Mouse (Mus musculus) midbrain, embryonic 10.5 days (tissue): ENCODE results near the gene Scrn1. TPM values are rescaled to one million over a fixed set of nuclear protein-coding genes. Genes with fewer than 3 reads are reported as not detected.

Experiments
- DNase-seq: peaks from one replicate; pipeline ENCODE4 v3.0.0-alpha.2; 2017; ENCODE audit warnings: low spot score
- H3K27ac ChIP-seq: fragments of 300-500 bp; sonication (generic); replicated peaks from 2 replicates; pipeline ENCODE4 v1.5.1; 2016; ENCODE audit warnings: mild to moderate bottlenecking
- H3K27me3 ChIP-seq: fragments of 300-500 bp; sonication (generic); 2 replicates; pipeline ENCODE4 v1.6.1; 2016; ENCODE audit warnings: low read depth, mild to moderate bottlenecking; ENCODE audit not compliant: poor library complexity, severe bottlenecking
- H3K36me3 ChIP-seq: fragments of 300-500 bp; sonication (generic); 2 replicates; pipeline ENCODE4 v1.6.1; 2016; ENCODE audit warnings: mild to moderate bottlenecking, moderate library complexity
- H3K4me1 ChIP-seq: fragments of 300-500 bp; sonication (generic); 2 replicates; pipeline ENCODE4 v1.6.1; 2016
- H3K4me3 ChIP-seq: fragments of 300-500 bp; sonication (generic); 2 replicates; pipeline ENCODE4 v1.5.1; 2016; ENCODE audit warnings: mild to moderate bottlenecking, moderate library complexity
- H3K9me3 ChIP-seq: fragments of 300-500 bp; sonication (generic); replicated peaks from 2 replicates; pipeline ENCODE4 v1.6.1; 2016; ENCODE audit warnings: mild to moderate bottlenecking
- WGBS: fragments of 180-500 bp; shearing (Covaris S2); methylation state at CpG from one replicate; pipeline ENCODE4 v1.1.7; 2016; 5-methylcytosine and 5-hydroxymethylcytosine counted together
- polyA plus RNA-seq: library from polyadenylated mRNA; unstranded; fragments of >200 nt; fragmentation: Nextera tagmentation; extraction: Ambion mirVana; gene quantifications from 2 replicates; pipeline ENCODE4 v1.2.1, GENCODE M21; 2016

Scrn1 gene
- polyA plus RNA-seq, 1 experiment from 2014 or later: 47.7 TPM

DNA sequence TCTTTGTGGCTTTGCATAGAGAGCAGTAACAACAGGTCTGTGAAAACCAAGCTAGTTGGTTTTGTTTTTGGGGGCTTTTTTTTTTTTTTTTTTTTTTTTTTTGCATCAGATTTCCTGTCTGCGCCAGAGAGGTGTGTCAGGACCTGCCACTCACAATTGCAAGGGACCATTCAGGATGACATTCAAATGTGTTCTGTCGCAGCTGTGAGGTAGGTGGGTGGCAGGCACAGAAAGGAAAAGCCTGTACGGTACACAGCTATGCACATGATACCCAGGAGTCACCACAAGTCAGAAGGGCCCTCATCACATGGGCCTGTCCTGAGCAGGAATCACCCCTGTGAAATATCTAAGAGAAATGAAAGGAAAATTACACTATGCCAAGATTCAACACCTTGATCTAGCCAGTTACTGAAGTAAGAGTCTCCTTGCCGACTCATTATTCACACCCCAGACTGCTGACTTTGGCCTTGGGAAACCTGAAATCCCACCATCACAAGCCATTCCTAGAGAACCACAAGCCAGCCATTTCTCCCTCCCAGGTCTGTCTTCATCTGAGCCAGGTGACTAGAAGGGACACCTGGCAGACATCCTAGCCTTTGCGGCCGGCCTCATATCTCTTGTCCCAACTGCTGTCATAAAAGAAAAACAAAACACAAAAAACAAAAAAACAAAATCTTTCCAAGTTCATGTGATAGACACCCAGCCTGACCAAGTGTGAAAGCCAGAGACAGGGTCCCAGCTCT is 105.9 kb downstream of the Scrn1 start:
- 80% methylated on average over 6 of the region's 6 CpGs for WGBS
- no peak overlapping the region for H3K4me3 ChIP-seq
- H3K36me3 ChIP-seq: no peaks in the 10 kb centered on the region
- no peak for DNase-seq
- H3K27ac ChIP-seq: no peak overlapping the region
- H3K4me1 ChIP-seq: peaks cover 11% of the 10 kb centered on the region; the same call in 1 of the 2 replicates
- no peaks in the 10 kb centered on the region for H3K9me3 ChIP-seq
- H3K27me3 ChIP-seq: 0 out of 2 replicates have a peak, but pooled peaks cover 3% of the 10 kb centered on the region

- no peak overlapping the region for H3K27ac ChIP-seq
- no peak overlapping the region for H3K4me3 ChIP-seq
- no peaks in the 10 kb centered on the region for H3K36me3 ChIP-seq
- no peaks in the 10 kb centered on the region for H3K9me3 ChIP-seq
- 72% methylated on average over 7 of the region's 7 CpGs for WGBS
- H3K4me1 ChIP-seq: peaks cover 11% of the 10 kb centered on the region; the same call in 1 of the 2 replicates
- DNase-seq: no peak
- 0 out of 2 replicates have a peak, but pooled peaks cover 3% of the 10 kb centered on the region for H3K27me3 ChIP-seq
Observed at GRCm38 (mm10) chr6:54459661-54460060, 106.6 kb downstream of the Scrn1 start.

Other genes starting within 250 kb of the Scrn1 start
- 0.96 and 1.1 TPM in 2 replicates for gene Prr15, start 240.7 kb downstream of the Scrn1 start, polyA plus RNA-seq
- 0.30 and 0.50 TPM in 2 replicates for gene Wipf3, start 136.9 kb downstream of the Scrn1 start, polyA plus RNA-seq
- gene Plekha8, start 28.6 kb upstream of the Scrn1 start, polyA plus RNA-seq: 16.2 and 16.5 TPM in 2 replicates
- 13.0 and 14.2 TPM in 2 replicates for gene Fkbp14, start 30.8 kb upstream of the Scrn1 start, polyA plus RNA-seq
- 14.9 and 28.9 TPM in 2 replicates for gene Mturn, start 115.1 kb upstream of the Scrn1 start, polyA plus RNA-seq